Mouse (Mus musculus): ENCODE measurements around the gene Fbxl13. TPM values are rescaled to one million over a fixed set of nuclear protein-coding genes. Genes with fewer than 3 reads are reported as not detected.

Fbxl13 gene
- total RNA-seq, 1 experiment: not detected

DNA sequence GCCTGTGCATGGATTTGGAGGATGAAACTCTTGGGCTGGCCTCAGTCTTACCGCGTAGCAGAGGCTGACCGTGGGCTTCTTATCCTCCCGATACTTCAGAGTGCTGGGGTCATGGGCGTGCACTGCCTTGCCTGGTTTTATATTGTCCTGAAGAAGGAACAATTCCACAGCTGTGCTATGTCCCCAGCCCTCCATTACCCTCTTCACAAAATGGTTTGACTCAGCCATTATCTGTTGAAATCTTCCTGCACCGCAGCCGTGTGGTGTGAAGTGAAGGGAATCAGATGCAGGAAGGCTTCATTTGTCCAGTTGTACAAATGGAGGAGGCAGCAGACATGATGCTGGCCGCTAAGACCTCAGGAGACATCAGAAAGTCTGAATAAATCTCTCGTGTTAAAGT lies 11.5 kb upstream of the Fbxl13 start:
- no peak overlapping the region for H3K9ac ChIP-seq (ENCODE audit: insufficient read depth, low read depth, low read length, poor library complexity, severe bottlenecking)
- TF ChIP-seq ZC3H11A (IDR thresholded peaks at IDR 0.05; ENCODE audit: borderline replicate concordance, low read depth, low read length): no peak
- no peak for TF ChIP-seq HCFC1 (IDR thresholded peaks at IDR 0.05; ENCODE audit: borderline replicate concordance, insufficient read depth, low read length)
- no peak for TF ChIP-seq MAFK (IDR thresholded peaks at IDR 0.05; ENCODE audit: insufficient read depth, low read depth, low read length)
- no peak for TF ChIP-seq ZNF384 (IDR thresholded peaks at IDR 0.05; ENCODE audit: low read depth, low read length)
- no peak for TF ChIP-seq CHD2 (IDR thresholded peaks at IDR 0.05; ENCODE audit: low read depth, low read length)
- in situ Hi-C loops (cut with MboI; ENCODE audit: low sequenced_read_pairs in 2 of 2, unreplicated experiment in 2 of 2): no loop called here
- no peaks in the 10 kb centered on the region for H3K9me3 ChIP-seq (ENCODE audit: control insufficient read depth, insufficient read depth, low read depth, low read length)
- DNase-seq (ENCODE audit: low read depth, low spot score): no peak
- no peak overlapping the region for H3K27ac ChIP-seq (ENCODE audit: insufficient read depth, low read depth, low read length, poor library complexity, severe bottlenecking)
- peaks cover 0 to 2% of the 10 kb centered on the region in 2 experiments; a peak in 2 of 4 replicates for H3K4me1 ChIP-seq (ENCODE audit: control insufficient read depth in 2 of 2, insufficient read depth in 2 of 2, low read length in 2 of 2, poor library complexity in 1 of 2)
- no peak overlapping the region for H3K4me3 ChIP-seq (ENCODE audit: insufficient read depth in 1 of 2, low read depth in 1 of 2, low read length in 2 of 2, poor library complexity in 1 of 2, severe bottlenecking in 1 of 2)
- H3K36me3 ChIP-seq (ENCODE audit: control insufficient read depth, insufficient read depth, low read length, poor library complexity, severe bottlenecking): peaks cover 33% of the 10 kb centered on the region

DNA sequence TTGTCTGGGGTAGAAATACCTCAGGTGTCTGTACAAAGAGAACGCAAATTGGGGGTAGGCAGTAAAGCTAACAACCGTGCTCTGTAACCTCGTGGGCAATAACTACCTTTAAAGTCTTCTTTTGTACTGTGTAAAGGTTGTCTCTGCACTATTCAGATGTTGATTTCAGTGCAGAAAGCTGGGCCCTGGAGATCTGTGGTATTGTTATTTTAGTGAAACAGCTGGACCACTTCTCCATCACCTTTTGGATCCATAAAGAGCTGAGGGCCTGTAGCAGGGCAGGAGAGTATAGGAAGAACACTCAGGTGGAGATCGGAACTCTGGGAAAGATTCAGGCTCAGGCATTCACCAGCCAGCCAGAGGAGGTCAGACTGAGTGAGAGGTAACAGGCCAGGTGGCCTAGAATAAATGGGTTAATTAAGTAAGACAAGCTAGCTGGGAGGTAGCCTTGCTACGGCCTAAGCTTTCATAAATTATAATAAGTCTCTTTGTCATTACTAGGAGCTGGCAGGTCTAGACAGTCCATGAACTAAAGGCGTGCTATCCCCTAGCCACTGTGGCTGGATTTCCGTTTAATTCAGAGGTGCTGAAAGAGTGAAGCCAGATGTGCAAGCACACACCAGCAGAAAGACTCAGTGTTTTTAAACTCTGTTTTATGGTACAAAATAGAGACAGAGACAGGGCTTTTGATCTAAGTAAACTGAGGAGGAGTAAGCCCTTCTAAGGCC lies 6.6 kb upstream of the Fbxl13 start:
- TF ChIP-seq ZC3H11A (IDR thresholded peaks at IDR 0.05; ENCODE audit: borderline replicate concordance, low read depth, low read length): no peak
- peak; percentile 42; the same call in 1 of the 2 replicates for TF ChIP-seq HCFC1 (IDR thresholded peaks at IDR 0.05; ENCODE audit: borderline replicate concordance, insufficient read depth, low read length)
- Histone ChIP-seq H3K4me3 (ENCODE audit: insufficient read depth in 1 of 2, low read depth in 1 of 2, low read length in 2 of 2, poor library complexity in 1 of 2, severe bottlenecking in 1 of 2) (no peak overlapping the region), H3K36me3 (ENCODE audit: control insufficient read depth, insufficient read depth, low read length, poor library complexity, severe bottlenecking) (peaks cover 39% of the 10 kb centered on the region), H3K27ac (ENCODE audit: insufficient read depth, low read depth, low read length, poor library complexity, severe bottlenecking) (no peak overlapping the region; the same call in 1 of the 2 replicates), H3K4me1 (ENCODE audit: control insufficient read depth in 2 of 2, insufficient read depth in 2 of 2, low read length in 2 of 2, poor library complexity in 1 of 2) (peaks cover 2 to 3% of the 10 kb centered on the region in 2 experiments; a peak in 3 of 4 replicates), H3K9me3 (ENCODE audit: control insufficient read depth, insufficient read depth, low read depth, low read length) (no peaks in the 10 kb centered on the region), H3K9ac (ENCODE audit: insufficient read depth, low read depth, low read length, poor library complexity, severe bottlenecking) (no peak overlapping the region)
- in situ Hi-C loops (cut with MboI; ENCODE audit: low sequenced_read_pairs in 2 of 2, unreplicated experiment in 2 of 2): no loop called here
- DNase-seq (ENCODE audit: low read depth, low spot score): no peak

DNA sequence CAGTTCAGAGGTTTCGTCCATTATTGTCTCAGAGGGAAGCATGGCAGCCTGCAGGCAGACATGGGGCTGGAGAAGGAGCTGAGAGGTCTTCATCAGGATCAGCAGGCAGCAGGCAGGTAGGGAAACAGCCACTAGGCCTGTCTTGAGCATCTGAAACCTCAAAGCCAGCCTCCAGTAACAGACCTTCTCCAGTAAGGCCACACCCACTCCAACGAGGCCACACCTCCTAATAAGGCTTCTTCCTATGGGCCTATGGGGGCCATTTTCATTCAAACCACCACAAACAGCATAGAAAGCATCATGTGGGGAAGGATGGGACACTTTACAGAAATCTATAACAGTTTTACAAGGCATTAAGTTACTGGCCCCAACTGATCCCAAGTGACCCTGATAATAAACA lies 5.3 kb upstream of the Fbxl13 start:
- Histone ChIP-seq H3K36me3 (ENCODE audit: control insufficient read depth, insufficient read depth, low read length, poor library complexity, severe bottlenecking) (peaks cover 35% of the 10 kb centered on the region), H3K9me3 (ENCODE audit: control insufficient read depth, insufficient read depth, low read depth, low read length) (no peaks in the 10 kb centered on the region), H3K4me1 (ENCODE audit: control insufficient read depth in 2 of 2, insufficient read depth in 2 of 2, low read length in 2 of 2, poor library complexity in 1 of 2) (peaks cover 2 to 3% of the 10 kb centered on the region in 2 experiments; a peak in 3 of 4 replicates), H3K9ac (ENCODE audit: insufficient read depth, low read depth, low read length, poor library complexity, severe bottlenecking) (no peak overlapping the region), H3K4me3 (ENCODE audit: insufficient read depth in 1 of 2, low read depth in 1 of 2, low read length in 2 of 2, poor library complexity in 1 of 2, severe bottlenecking in 1 of 2) (no peak overlapping the region), H3K27ac (ENCODE audit: insufficient read depth, low read depth, low read length, poor library complexity, severe bottlenecking) (no peak overlapping the region)
- TF ChIP-seq HCFC1 (IDR thresholded peaks at IDR 0.05; ENCODE audit: borderline replicate concordance, insufficient read depth, low read length) (no peak), ZNF384 (IDR thresholded peaks at IDR 0.05; ENCODE audit: low read depth, low read length) (no peak), ZC3H11A (IDR thresholded peaks at IDR 0.05; ENCODE audit: borderline replicate concordance, low read depth, low read length) (no peak), CHD2 (IDR thresholded peaks at IDR 0.05; ENCODE audit: low read depth, low read length) (no peak), MAFK (IDR thresholded peaks at IDR 0.05; ENCODE audit: insufficient read depth, low read depth, low read length) (no peak)
- in situ Hi-C loops (cut with MboI; ENCODE audit: low sequenced_read_pairs in 2 of 2, unreplicated experiment in 2 of 2): no loop called here
- no peak for DNase-seq (ENCODE audit: low read depth, low spot score)

DNA sequence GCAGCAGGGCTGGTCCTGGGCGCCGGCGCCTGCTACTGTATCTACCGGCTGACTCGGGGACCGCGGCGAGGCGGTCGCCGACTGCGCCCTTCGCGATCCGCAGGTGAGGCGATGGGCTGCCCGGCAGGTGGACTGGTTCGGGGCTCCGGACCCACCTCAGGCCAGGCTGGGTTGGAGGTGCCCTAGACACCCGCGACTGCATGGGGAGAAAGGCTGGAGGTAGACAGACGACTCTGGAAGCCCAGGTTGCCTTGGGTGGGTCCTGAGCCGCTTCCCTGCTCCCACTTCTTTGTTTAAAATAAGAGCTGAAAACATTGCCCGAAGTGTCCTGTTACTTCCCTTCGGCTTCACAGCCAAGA lies 678 bp upstream of the Fbxl13 start:
- peak overlapping the region; percentile 57 for H3K27ac ChIP-seq (ENCODE audit: insufficient read depth, low read depth, low read length, poor library complexity, severe bottlenecking)
- peak overlapping the region; percentile 80 for H3K9ac ChIP-seq (ENCODE audit: insufficient read depth, low read depth, low read length, poor library complexity, severe bottlenecking)
- no peak for TF ChIP-seq CHD2 (IDR thresholded peaks at IDR 0.05; ENCODE audit: low read depth, low read length)
- TF ChIP-seq ZNF384 (IDR thresholded peaks at IDR 0.05; ENCODE audit: low read depth, low read length): no peak
- TF ChIP-seq HCFC1 (IDR thresholded peaks at IDR 0.05; ENCODE audit: borderline replicate concordance, insufficient read depth, low read length): no peak
- TF ChIP-seq ZC3H11A (IDR thresholded peaks at IDR 0.05; ENCODE audit: borderline replicate concordance, low read depth, low read length): no peak
- no peak for TF ChIP-seq MAFK (IDR thresholded peaks at IDR 0.05; ENCODE audit: insufficient read depth, low read depth, low read length)
- in situ Hi-C loops (cut with MboI; ENCODE audit: low sequenced_read_pairs in 2 of 2, unreplicated experiment in 2 of 2): no loop called here
- peak overlapping the region; percentile 85 to 96 for H3K4me3 ChIP-seq (ENCODE audit: insufficient read depth in 1 of 2, low read depth in 1 of 2, low read length in 2 of 2, poor library complexity in 1 of 2, severe bottlenecking in 1 of 2)
- no peak for DNase-seq (ENCODE audit: low read depth, low spot score)
- H3K36me3 ChIP-seq (ENCODE audit: control insufficient read depth, insufficient read depth, low read length, poor library complexity, severe bottlenecking): peaks cover 21% of the 10 kb centered on the region
- peaks cover 0 to 7% of the 10 kb centered on the region in 2 experiments; a peak in 2 of 4 replicates for H3K4me1 ChIP-seq (ENCODE audit: control insufficient read depth in 2 of 2, insufficient read depth in 2 of 2, low read length in 2 of 2, poor library complexity in 1 of 2)
- no peaks in the 10 kb centered on the region for H3K9me3 ChIP-seq (ENCODE audit: control insufficient read depth, insufficient read depth, low read depth, low read length)
